Mouse (Mus musculus) heart, adult 2 months (tissue): ENCODE results near the gene Rnf123.

Experiments
- CTCF ChIP-seq: fragments of 200-600 bp; IDR thresholded peaks from 2 replicates; pipeline ENCODE4 v1.8.1; 2022; ENCODE audit warnings: antibody characterized with exemption, mild to moderate bottlenecking, moderate library complexity
- POLR2A ChIP-seq: fragments of 200-500 bp; IDR thresholded peaks from 2 replicates; pipeline ENCODE4 v1.6.1; 2011; ENCODE audit warnings: mild to moderate bottlenecking, low read depth, low read length, control low read depth; ENCODE audit not compliant: insufficient read depth

DNA sequence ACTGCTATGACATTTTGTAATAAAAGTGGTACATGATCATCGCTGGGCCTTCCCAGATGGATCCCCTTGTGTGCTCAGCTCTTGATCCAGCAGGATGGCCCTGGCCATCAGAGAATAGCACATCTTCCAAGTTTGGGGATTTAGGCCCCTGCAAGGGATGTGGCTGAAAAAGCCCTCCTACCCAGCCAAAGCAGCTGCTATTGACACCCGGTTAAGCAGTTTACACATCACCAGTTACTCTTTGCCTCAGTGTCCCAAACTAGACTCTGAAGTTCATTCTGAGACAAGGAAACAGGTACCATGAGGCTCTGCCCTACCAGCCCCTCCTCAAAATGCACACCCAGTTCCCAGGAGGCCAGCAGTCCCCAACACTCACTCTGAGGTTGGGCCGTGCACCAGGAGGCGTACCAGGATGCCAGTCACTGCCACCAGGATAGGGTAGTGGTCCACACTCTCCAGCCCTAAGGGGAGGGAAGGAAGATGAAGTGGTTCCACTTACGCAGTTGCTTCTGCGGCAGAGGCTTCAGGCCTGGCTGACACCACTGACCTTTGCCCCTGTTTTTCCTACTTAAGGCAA, 27.4 kb downstream of the Rnf123 start:
- no peak for TF ChIP-seq CTCF
- TF ChIP-seq POLR2A = no peak
